Mouse (Mus musculus) c-Kit-positive CD71-positive TER-119-positive erythroid progenitor cells, embryonic 14.5 days (primary cell): Measurements from ENCODE around the gene Izumo1.
"Not testable (repeated sequence)": the region's sequence is repeated elsewhere in the genome, so short reads cannot be mapped to it uniquely, and the experiment has no call there.

ENCODE experiments used
- DNase-seq: peaks from one replicate; pipeline ENCODE4 v3.0.0-alpha.2; 2013; ENCODE audit warnings: low spot score

Izumo1 gene

GRCm38 (mm10) chr7:45642503-45643255, 21.1 kb downstream of the Izumo1 start:
- DNase-seq: no peak

- DNase-seq: peak; percentile 65
Measured at GRCm38 (mm10) chr7:45643441-45644178, 22.0 kb downstream of the Izumo1 start.

DNA sequence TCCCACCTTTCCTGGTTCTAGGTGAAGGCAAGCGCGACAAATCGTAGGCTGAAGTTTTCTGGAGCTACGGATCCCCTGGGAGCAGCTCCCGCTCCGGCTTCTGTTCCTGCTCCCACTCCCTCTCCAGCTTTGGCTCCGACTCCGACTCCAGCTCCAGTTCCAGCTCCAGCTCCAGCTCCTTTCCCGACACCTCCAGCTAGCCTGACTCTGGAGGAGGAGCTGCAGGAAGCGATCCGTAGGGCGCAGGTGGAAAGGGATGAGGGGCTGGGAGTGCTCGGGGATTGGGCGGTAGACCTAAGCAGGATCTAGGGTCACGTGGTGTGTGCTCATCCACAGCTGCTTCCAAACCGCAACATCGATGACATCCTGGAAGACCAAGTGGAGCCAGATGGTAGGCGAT, 22.6 kb downstream of the Izumo1 start:
- no peak for DNase-seq

DNA sequence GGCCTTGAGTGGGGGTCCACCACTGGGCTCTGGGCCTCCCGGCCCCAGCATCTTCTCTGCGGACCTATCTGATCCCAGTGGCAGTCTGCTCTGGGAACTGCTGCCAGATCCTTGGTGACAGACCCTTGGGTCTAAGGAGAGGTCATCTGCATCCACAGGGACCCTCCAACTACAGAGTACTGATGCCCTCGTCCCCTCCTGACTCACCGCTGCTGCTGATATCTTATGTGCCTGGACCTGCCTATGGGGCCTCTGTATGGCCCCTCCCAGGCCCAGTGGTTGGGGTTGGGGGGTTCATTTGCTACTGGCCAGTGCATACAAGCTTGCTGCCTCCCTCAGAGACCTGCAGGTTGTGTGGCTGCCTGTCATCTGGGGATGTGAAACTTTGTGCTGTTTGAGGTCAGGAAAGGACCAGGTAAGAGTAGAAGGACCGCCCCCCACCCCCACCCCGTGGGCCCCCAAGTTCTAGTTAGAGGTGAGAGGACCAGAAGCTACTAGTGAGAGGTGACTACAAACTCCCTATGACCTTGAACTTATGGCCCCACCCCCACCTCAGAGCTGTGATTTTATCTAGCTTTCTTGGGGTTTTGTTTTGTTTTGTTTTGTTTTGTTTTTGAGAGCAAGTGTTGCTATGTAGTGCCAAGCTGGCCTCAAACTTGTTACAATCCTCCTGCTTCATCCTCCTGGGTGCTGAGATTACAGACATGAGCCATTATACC, 23.4 kb downstream of the Izumo1 start:
- DNase-seq: no peak

DNA sequence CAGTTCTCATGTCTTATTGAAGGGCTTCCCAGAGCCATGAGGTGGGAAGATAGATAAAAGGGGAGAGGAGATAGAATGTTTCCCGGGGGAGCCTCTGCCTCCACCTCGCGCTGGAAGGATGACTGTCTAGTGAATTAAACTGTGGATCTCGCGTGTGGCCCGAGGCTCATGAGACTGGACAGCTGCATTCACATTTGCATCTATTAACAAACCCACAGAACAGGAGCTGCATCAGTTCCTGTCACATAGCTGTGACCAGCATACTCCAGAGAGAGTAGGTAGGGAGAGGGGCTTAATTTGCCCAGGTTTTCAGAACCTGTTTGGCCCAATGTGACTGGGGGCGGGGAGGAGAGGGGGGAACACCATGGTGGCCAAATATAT, 24.0 kb downstream of the Izumo1 start:
- no peak for DNase-seq

- no peak for DNase-seq
Measured at GRCm38 (mm10) chr7:45646671-45647070, 25.1 kb downstream of the Izumo1 start.

- DNase-seq: no peak
Measured at GRCm38 (mm10) chr7:45649351-45649750, 27.7 kb downstream of the Izumo1 start.

DNA sequence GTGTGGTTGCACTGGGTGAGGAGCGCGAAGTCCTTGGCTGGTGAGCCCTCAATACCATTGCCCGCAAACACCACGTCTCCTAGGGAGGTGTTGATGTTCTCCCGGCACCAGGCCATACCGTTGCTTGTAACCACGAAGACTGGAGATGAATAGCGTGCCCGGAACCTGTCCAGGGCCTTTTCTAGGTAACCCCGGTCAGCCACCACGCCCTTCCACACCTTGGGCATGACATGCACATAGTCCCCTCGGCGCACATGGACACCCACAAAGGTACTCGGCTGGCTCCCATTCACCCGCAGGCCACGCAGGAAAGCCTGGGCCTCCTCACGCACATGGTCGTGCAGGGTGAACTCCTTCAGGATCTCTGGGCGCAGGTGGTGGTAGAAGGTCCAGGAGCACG, 28.9 kb downstream of the Izumo1 start:
- DNase-seq: not testable (repeated sequence)

- DNase-seq: no peak
Measured at GRCm38 (mm10) chr7:45654424-45655047, 32.9 kb downstream of the Izumo1 start.

DNA sequence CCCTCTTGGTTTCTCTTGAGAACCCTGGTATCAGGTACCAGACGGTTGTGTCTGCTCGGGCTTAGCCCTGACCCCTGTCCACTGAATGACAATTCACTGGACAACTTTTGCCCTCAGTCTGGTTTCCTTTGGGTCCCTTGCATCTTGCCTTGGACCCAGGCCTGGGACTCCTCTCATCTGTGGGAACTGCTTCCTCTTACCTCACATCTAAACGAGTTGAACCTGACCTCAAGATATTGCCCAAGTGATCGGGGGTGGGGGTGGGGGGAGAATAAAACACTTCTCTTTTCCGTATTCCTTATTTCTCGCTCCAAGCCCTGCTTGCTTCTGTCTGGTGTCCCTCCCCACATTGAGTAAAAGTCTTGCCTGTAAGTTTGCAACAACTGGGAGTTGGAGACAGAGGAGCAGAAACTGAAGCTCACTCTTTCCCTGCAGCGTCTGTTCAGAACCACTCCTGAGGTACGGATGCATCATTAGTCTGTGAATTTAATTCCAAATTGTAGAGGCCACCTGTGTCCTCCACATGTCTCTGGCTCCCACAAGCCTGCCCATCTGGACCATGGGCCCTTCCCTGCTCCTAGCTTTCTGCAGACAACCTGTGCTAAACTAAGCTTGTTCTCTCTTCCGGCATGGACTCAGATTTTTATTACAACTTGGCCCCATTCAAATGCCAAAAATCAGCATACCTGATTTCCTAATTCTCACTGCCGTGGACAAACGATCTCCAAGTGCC, 39.3 kb downstream of the Izumo1 start:
- DNase-seq: no peak

GRCm38 (mm10) chr7:45661702-45662101, 40.1 kb downstream of the Izumo1 start:
- DNase-seq: not testable (repeated sequence)

- DNase-seq: no peak
Measured at GRCm38 (mm10) chr7:45665303-45666138, 43.9 kb downstream of the Izumo1 start.

DNA sequence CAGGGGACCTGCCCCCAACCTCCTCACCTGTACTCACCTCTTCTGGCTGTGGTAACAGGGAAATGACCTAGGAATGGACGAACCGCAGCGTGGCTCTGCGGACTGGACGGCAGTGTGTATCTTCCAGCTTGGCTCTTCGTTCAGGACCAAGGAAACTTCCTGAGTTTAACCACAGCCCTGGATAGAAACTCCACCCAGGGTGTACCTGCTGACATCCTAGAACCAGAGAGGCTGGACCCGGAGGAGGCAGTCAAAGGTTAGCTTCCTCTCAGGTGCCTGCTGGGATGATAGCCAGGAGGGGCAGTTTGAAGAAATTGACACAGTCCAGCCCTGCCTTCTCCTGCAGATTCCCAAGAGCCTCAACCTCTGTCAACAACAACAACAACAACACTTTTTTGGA, 44.5 kb downstream of the Izumo1 start, which contains the start of gene Fut2:
TSS of gene Fut2 (minus strand) at position 234 of the 400 bp plus-strand sequence.
- DNase-seq: no peak

DNA sequence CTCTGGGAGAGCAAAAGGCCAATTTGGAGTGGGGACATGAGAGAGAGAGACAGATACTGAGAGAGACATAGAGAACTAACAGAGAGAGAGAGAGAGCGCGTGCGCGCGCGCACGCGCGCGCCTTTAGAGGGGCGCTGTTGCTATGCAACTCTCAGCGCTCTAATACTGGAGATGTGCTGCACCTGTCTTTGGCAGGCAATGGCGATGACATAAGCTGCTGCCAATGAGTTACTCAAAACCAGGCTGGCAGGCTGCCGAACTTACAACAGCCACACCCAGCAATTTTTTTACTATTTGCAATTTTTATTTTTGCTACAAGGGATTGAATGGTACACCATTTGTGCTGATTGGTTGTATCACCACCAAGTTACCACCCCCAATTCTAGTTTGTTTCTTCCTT, 46.1 kb downstream of the Izumo1 start:
- no peak for DNase-seq

GRCm38 (mm10) chr7:45668921-45669320, 47.3 kb downstream of the Izumo1 start:
- DNase-seq: no peak

GRCm38 (mm10) chr7:45677627-45678295, 56.1 kb downstream of the Izumo1 start:
- DNase-seq: no peak
